In the genomic region with DNA sequence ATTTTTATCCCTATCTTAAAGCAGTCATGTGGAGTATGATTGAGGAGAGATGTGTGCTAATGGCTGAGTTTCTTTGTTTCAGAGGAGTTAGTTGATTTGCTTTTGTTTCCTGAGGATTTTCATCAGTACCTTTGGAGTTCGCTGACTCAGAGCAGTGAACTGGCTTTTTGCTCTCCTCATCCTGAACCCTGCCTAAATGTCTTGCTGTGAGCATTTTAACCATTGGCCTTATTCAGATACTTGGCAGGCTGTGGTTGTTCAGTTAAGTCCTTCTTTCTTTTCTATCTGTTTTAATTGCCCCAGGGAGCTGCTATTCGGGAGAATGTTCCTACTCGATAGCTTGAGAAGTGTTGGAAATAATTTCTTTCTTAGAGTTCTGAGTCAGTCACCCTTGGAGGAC, we compare ENCODE assay signal across 21 mouse cellular contexts.
A peak's percentile ranks its signal among the peaks of the same experiment; 100 is the strongest.
DNase-seq lines count a peak whose midpoint lies in the region; ATAC-seq and TF ChIP-seq lines count a peak whose summit lies in the region.
"Had no signal": no experiment of that assay in that cellular context is flagged by ENCODE, and none has a peak within 500 bp of the region (broad histone marks: within the 10 kb centered on the region; RNA-seq: fewer than 3 reads in every experiment).

No protein-coding gene starts in this region.

- 43% methylated on average over 3 of the region's 3 CpGs for WGBS in hindbrain, embryonic 16.5 days

- no peak overlapping the region for H3K9ac ChIP-seq in hindbrain, embryonic 16.5 days (ENCODE audit: low read depth, low read length)
- H3K9ac ChIP-seq: embryonic facial prominence, embryonic 12.5 days; forebrain, embryonic 13.5 days; forebrain, embryonic 15.5 days; forebrain, postnatal 0 days had no signal

- peak overlapping the region; percentile 1; the same call in 1 of the 2 replicates for H3K27ac ChIP-seq in layer of hippocampus, adult 2 months
- H3K27ac ChIP-seq in hindbrain, embryonic 16.5 days (ENCODE audit: low read depth, low read length) = no peak overlapping the region
- H3K27ac ChIP-seq: embryonic facial prominence, embryonic 10.5 days; embryonic facial prominence, embryonic 12.5 days; forebrain, embryonic 13.5 days; forebrain, embryonic 15.5 days had no signal

- no peaks in the 10 kb centered on the region for H3K4me1 ChIP-seq in hindbrain, embryonic 16.5 days (ENCODE audit: control insufficient read depth, insufficient read depth, low read depth, low read length)
- H3K4me1 ChIP-seq: embryonic facial prominence, embryonic 10.5 days; embryonic facial prominence, embryonic 12.5 days had no signal

- no peak for TF ChIP-seq CTCF in layer of hippocampus, adult 2 months (conservative IDR thresholded peaks at IDR 0.05)
- TF ChIP-seq CTCF in brain, embryonic 14.5 days (IDR thresholded peaks at IDR 0.05; ENCODE audit: borderline replicate concordance, extremely low read depth, insufficient read depth, insufficient read length) = no peak

- no peaks in the 10 kb centered on the region for H3K36me3 ChIP-seq in hindbrain, embryonic 16.5 days (ENCODE audit: control insufficient read depth, insufficient read depth, low read length)
- H3K36me3 ChIP-seq: embryonic facial prominence, embryonic 10.5 days; embryonic facial prominence, embryonic 12.5 days; forebrain, embryonic 15.5 days had no signal

- H3K4me3 ChIP-seq in layer of hippocampus, adult 2 months = no peak overlapping the region
- H3K4me3 ChIP-seq in hindbrain, embryonic 16.5 days (ENCODE audit: low read length) = no peak overlapping the region
- H3K4me3 ChIP-seq: embryonic facial prominence, embryonic 10.5 days; embryonic facial prominence, embryonic 12.5 days; forebrain, embryonic 13.5 days; forebrain, embryonic 15.5 days had no signal

- no peaks in the 10 kb centered on the region for H3K9me3 ChIP-seq in hindbrain, embryonic 16.5 days (ENCODE audit: control insufficient read depth, low read length)
- H3K9me3 ChIP-seq: embryonic facial prominence, embryonic 10.5 days; embryonic facial prominence, embryonic 12.5 days; forebrain, embryonic 13.5 days; forebrain, embryonic 15.5 days; G1E had no signal

- H3K4me2 ChIP-seq in hindbrain, embryonic 16.5 days (ENCODE audit: low read length) = no peak overlapping the region
- H3K4me2 ChIP-seq: embryonic facial prominence, embryonic 12.5 days; forebrain, embryonic 13.5 days; forebrain, embryonic 15.5 days had no signal

- no peak for DNase-seq in layer of hippocampus, adult 2 months (ENCODE audit: low spot score in 2 of 2)
- no peak for DNase-seq in layer of hippocampus, postnatal 25 days (ENCODE audit: extremely low spot score in 1 of 2, low spot score in 1 of 2)
- DNase-seq in Muller cell, postnatal 12 days (ENCODE audit: inconsistent ontology term) = peak; percentile 51
- DNase-seq in adipocyte (ENCODE audit: low spot score) = peak; percentile 53
- DNase-seq in brain, embryonic 14.5 days (ENCODE audit: low read depth) = peak; percentile 19
- DNase-seq in testis, postnatal 10 days (ENCODE audit: low spot score) = no peak
- DNase-seq in spleen, adult 12 weeks (ENCODE audit: low spot score) = no peak
- DNase-seq: adrenal gland, adult 2 months; adrenal gland, postnatal 10 days; adrenal gland, postnatal 25 days; cerebellum, adult 9-10 months; cerebellum, postnatal 10 days; cerebellum, postnatal 25 days; forebrain, postnatal 0 days had no signal

- no peak for ATAC-seq in hindbrain, embryonic 16.5 days
- ATAC-seq: activated CD4-positive, CD25-positive, alpha-beta regulatory T cell, adult 4 months; forebrain, embryonic 13.5 days; forebrain, embryonic 15.5 days; forebrain, postnatal 0 days had no signal

- no peaks in the 10 kb centered on the region for H3K27me3 ChIP-seq in hindbrain, embryonic 16.5 days (replicated peaks; ENCODE audit: control insufficient read depth, insufficient read depth, low read length)
- H3K27me3 ChIP-seq: embryonic facial prominence, embryonic 12.5 days; forebrain, embryonic 13.5 days; forebrain, embryonic 15.5 days had no signal

- no peak for TF ChIP-seq POLR2A in brain, embryonic 14.5 days (IDR thresholded peaks at IDR 0.05; ENCODE audit: borderline replicate concordance, extremely low read depth, insufficient read depth, insufficient read length, poor library complexity, severe bottlenecking)

Comparison
In these comparisons a context has a peak if more than half of its experiments do, and no peak if none do; other contexts are left out.
1. DNase-seq: peak in Muller cell, postnatal 12 days (single experiment), adipocyte (single experiment) and brain, embryonic 14.5 days (single experiment); none in layer of hippocampus, adult 2 months (0 of 2), layer of hippocampus, postnatal 25 days (0 of 2), testis, postnatal 10 days (single experiment) and spleen, adult 12 weeks (single experiment).